Mouse (Mus musculus) hindbrain, embryonic 11.5 days (tissue): ENCODE measurements around the gene Olfr94. TPM values are rescaled to one million over a fixed set of nuclear protein-coding genes. Genes with fewer than 3 reads are reported as not detected.

ENCODE experiments used
- ATAC-seq: fragments of 200-750 bp; cut with Nextera tagmentation; 2 replicates; pipeline ENCODE4 v1.8.0; 2017; ENCODE audit warnings: mild to moderate bottlenecking, moderate TSS enrichment, moderate library complexity; ENCODE audit not compliant: low FRiP score
- DNase-seq: peaks from one replicate; pipeline ENCODE4 v3.0.0-alpha.2; 2015; ENCODE audit warnings: low spot score
- H3K27ac ChIP-seq: fragments of 300-500 bp; sonication (generic); 2 replicates; pipeline ENCODE4 v1.5.1; 2014; ENCODE audit warnings: mild to moderate bottlenecking, low read depth, low read length
- H3K27me3 ChIP-seq: fragments of 300-500 bp; sonication (generic); 2 replicates; pipeline ENCODE4 v1.6.1; 2014; ENCODE audit warnings: mild to moderate bottlenecking, low read length, moderate library complexity, mixed read lengths; ENCODE audit not compliant: control insufficient read depth, insufficient read depth
- H3K36me3 ChIP-seq: fragments of 300-500 bp; sonication (generic); 2 replicates; pipeline ENCODE4 v1.6.1; 2014; ENCODE audit warnings: mild to moderate bottlenecking, low read length, moderate library complexity, mixed read lengths; ENCODE audit not compliant: control insufficient read depth, insufficient read depth
- H3K4me1 ChIP-seq: fragments of 300-500 bp; sonication (generic); replicated peaks from 2 replicates; pipeline ENCODE4 v1.6.1; 2014; ENCODE audit warnings: low read length, mixed read lengths; ENCODE audit not compliant: control insufficient read depth, insufficient read depth
- H3K4me2 ChIP-seq: fragments of 300-500 bp; sonication (generic); replicated peaks from 2 replicates; pipeline ENCODE4 v1.6.1; 2014; ENCODE audit warnings: mild to moderate bottlenecking, low read depth, low read length
- H3K4me3 ChIP-seq: fragments of 300-500 bp; sonication (generic); 2 replicates; pipeline ENCODE4 v1.5.1; 2014; ENCODE audit warnings: low read depth, low read length
- H3K9ac ChIP-seq: fragments of 300-500 bp; sonication (generic); 2 replicates; pipeline ENCODE4 v1.6.1; 2014; ENCODE audit warnings: low read depth, low read length
- H3K9me3 ChIP-seq: fragments of 300-500 bp; sonication (generic); 2 replicates; pipeline ENCODE4 v1.6.1; 2016; ENCODE audit warnings: low read length; ENCODE audit not compliant: control insufficient read depth
- WGBS: fragments of 180-500 bp; shearing (Covaris S2); extraction: QIAGEN DNeasy Blood & Tissue Kit; methylation state at CpG from one replicate; pipeline ENCODE4 v1.1.7; 2014; 5-methylcytosine and 5-hydroxymethylcytosine counted together
- polyA plus RNA-seq: library from polyadenylated mRNA; unstranded; fragments of >200 nt; fragmentation: Nextera tagmentation; extraction: Ambion mirVana; gene quantifications from 2 replicates; pipeline ENCODE4 v1.2.1, GENCODE M21; 2014

Gene Olfr94
- polyA plus RNA-seq, 1 experiment from 2014 or later: not detected

GRCm38 (mm10) chr17:37213018-37213417 lies 12.2 kb upstream of the Olfr94 start, which contains the start of gene Olfr95:
TSS of gene Olfr95 (minus strand) at chr17:37213118.
- Histone ChIP-seq H3K27ac (no peak within 1 kb of the TSS), H3K4me2 (no peak within 1 kb of the TSS), H3K4me1 (no peaks in the 10 kb centered on the region), H3K36me3 (no peaks in the 10 kb centered on the region), H3K27me3 (peaks cover 8% of the 10 kb centered on the region), H3K9ac (no peak within 1 kb of the TSS), H3K9me3 (no peaks in the 10 kb centered on the region), H3K4me3 (no peak within 1 kb of the TSS)
- 76% methylated on average over 3 of the region's 3 CpGs for WGBS
- no peak for ATAC-seq
- no peak for DNase-seq

GRCm38 (mm10) chr17:37210884-37211768 lies 10.3 kb upstream of the Olfr94 start:
- Histone ChIP-seq H3K4me2 (peak overlapping the region; percentile 41), H3K4me3 (peak overlapping the region; percentile 26), H3K27me3 (peaks cover 8% of the 10 kb centered on the region), H3K27ac (no peak overlapping the region), H3K36me3 (no peaks in the 10 kb centered on the region), H3K9me3 (no peaks in the 10 kb centered on the region), H3K9ac (0 out of 2 replicates have a peak overlapping the region, but pooled peaks have one; percentile 40), H3K4me1 (no peaks in the 10 kb centered on the region)
- ATAC-seq: peak; percentile 65
- WGBS: 23% methylated on average over 40 of the region's 40 CpGs
- DNase-seq: peak; percentile 25

GRCm38 (mm10) chr17:37203917-37204236 lies 3.1 kb upstream of the Olfr94 start:
- peak; percentile 71 for ATAC-seq
- no peak overlapping the region for H3K4me2 ChIP-seq

GRCm38 (mm10) chr17:37203206-37203916 lies 2.6 kb upstream of the Olfr94 start:
- no peak overlapping the region for H3K4me2 ChIP-seq

More at GRCm38 (mm10) chr17:37203917-37204236, 3.1 kb upstream of the Olfr94 start:
- Histone ChIP-seq H3K27ac (no peak overlapping the region), H3K4me1 (no peaks in the 10 kb centered on the region), H3K4me3 (no peak overlapping the region), H3K9ac (no peak overlapping the region), H3K9me3 (no peaks in the 10 kb centered on the region), H3K36me3 (no peaks in the 10 kb centered on the region), H3K27me3 (no peaks in the 10 kb centered on the region)
- WGBS: 38% methylated on average over 3 of the region's 3 CpGs
- no peak for DNase-seq

GRCm38 (mm10) chr17:37196845-37197724 lies 3.7 kb downstream of the Olfr94 start:
- H3K36me3 ChIP-seq: no peaks in the 10 kb centered on the region
- peak overlapping the region; percentile 56 for H3K4me3 ChIP-seq
- no peaks in the 10 kb centered on the region for H3K4me1 ChIP-seq
- H3K9me3 ChIP-seq: no peaks in the 10 kb centered on the region
- DNase-seq (peak; percentile 71), ATAC-seq (peak; percentile 92)
- H3K9ac ChIP-seq: peak overlapping the region; percentile 56
- H3K4me2 ChIP-seq: peak overlapping the region; percentile 90
- peaks cover 13% of the 10 kb centered on the region; the same call in 1 of the 2 replicates for H3K27me3 ChIP-seq
- WGBS: under 1% methylated on average over 71 of the region's 77 CpGs
- H3K27ac ChIP-seq: no peak overlapping the region

More at GRCm38 (mm10) chr17:37203206-37203916, 2.6 kb upstream of the Olfr94 start:
- WGBS: 0% methylated on average over 4 of the region's 4 CpGs
- H3K9me3 ChIP-seq: no peaks in the 10 kb centered on the region
- peak; percentile 82 for ATAC-seq
- no peak overlapping the region for H3K27ac ChIP-seq
- H3K9ac ChIP-seq: no peak overlapping the region
- DNase-seq: peak; percentile 87
- no peaks in the 10 kb centered on the region for H3K36me3 ChIP-seq
- H3K27me3 ChIP-seq: peaks cover under 1% of the 10 kb centered on the region; the same call in 1 of the 2 replicates
- no peak overlapping the region for H3K4me3 ChIP-seq
- H3K4me1 ChIP-seq: no peaks in the 10 kb centered on the region

- 92% methylated on average over 5 of the region's 5 CpGs for WGBS
- DNase-seq: no peak
Observed at GRCm38 (mm10) chr17:37194782-37195181, 6.0 kb downstream of the Olfr94 start.

GRCm38 (mm10) chr17:37193656-37194055 lies 7.1 kb downstream of the Olfr94 start, which contains the start of gene Ubd:
TSS of gene Ubd (plus strand) at chr17:37193892.
- ATAC-seq: no peak

More at GRCm38 (mm10) chr17:37194782-37195181, 6.0 kb downstream of the Olfr94 start:
- Histone ChIP-seq H3K4me3 (no peak overlapping the region), H3K9ac (no peak overlapping the region), H3K9me3 (no peaks in the 10 kb centered on the region), H3K27me3 (peaks cover 13% of the 10 kb centered on the region; the same call in 1 of the 2 replicates), H3K4me1 (no peaks in the 10 kb centered on the region), H3K4me2 (no peak overlapping the region), H3K27ac (no peak overlapping the region), H3K36me3 (no peaks in the 10 kb centered on the region)
- ATAC-seq: no peak

GRCm38 (mm10) chr17:37193032-37193431 lies 7.8 kb downstream of the Olfr94 start:
- H3K27ac ChIP-seq: no peak overlapping the region
- no peaks in the 10 kb centered on the region for H3K36me3 ChIP-seq
- H3K4me2 ChIP-seq: no peak overlapping the region
- H3K4me1 ChIP-seq: no peaks in the 10 kb centered on the region
- H3K27me3 ChIP-seq: peaks cover 9% of the 10 kb centered on the region; the same call in 1 of the 2 replicates
- H3K4me3 ChIP-seq: no peak overlapping the region
- no peak for ATAC-seq
- DNase-seq: no peak
- H3K9ac ChIP-seq: no peak overlapping the region
- H3K9me3 ChIP-seq: no peaks in the 10 kb centered on the region

More at GRCm38 (mm10) chr17:37193656-37194055, 7.1 kb downstream of the Olfr94 start, which contains the start of gene Ubd:
- H3K4me3 ChIP-seq: no peak within 1 kb of the TSS
- no peaks in the 10 kb centered on the region for H3K9me3 ChIP-seq
- no peak within 1 kb of the TSS for H3K27ac ChIP-seq
- peaks cover 13% of the 10 kb centered on the region; the same call in 1 of the 2 replicates for H3K27me3 ChIP-seq
- DNase-seq: no peak
- H3K4me2 ChIP-seq: no peak within 1 kb of the TSS
- H3K36me3 ChIP-seq: no peaks in the 10 kb centered on the region
- no peaks in the 10 kb centered on the region for H3K4me1 ChIP-seq
- WGBS: 83% methylated on average over 2 of the region's 2 CpGs
- H3K9ac ChIP-seq: no peak within 1 kb of the TSS
